Mouse (Mus musculus) ovary, adult 18-20 months (tissue): ENCODE data around the gene A930002H24Rik.

Experiments used
- DNase-seq: peaks from one replicate; pipeline ENCODE4 v3.0.0; 2022; ENCODE audit warnings: low spot score, mixed read lengths

The A930002H24Rik gene

DNA sequence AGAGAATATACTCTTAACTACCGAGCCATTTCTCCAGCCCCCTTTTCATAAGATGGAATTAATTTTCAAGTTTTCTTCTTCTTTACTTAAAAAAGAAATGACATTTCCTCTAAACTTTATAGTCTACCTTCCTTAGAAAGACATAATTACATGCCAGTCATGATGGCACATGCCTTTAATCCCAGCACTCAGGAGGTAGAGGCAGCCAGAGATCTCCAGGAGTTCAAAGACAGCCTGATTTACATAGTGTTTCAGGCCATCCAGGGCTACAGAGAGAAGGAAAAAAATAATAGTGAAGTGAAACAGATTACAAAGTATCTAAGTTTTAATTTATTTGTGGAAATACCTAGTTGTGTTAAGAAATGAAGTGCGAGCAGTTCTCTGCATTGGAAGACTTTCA is 27.4 kb downstream of the A930002H24Rik start:
- no peak for DNase-seq

DNA sequence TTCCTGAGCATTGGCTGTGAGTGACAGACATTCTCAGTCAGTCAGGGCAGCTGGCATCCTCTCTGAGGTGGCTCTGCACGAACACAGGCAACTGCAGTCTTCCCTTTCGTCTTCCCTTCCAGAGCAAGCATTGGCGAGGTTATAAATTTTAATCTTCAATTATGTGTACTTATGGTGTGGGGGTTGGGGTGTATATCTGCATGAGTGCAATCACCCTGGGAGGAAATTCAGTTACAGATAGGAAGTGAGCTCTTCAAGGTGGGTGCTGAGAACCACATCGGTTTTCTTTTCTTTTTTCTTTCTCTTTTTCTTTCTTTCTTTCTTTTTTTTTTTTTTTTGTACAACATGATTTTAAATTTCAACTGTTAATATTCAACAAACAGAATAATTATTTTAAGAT is 32.0 kb downstream of the A930002H24Rik start:
- no peak for DNase-seq

DNA sequence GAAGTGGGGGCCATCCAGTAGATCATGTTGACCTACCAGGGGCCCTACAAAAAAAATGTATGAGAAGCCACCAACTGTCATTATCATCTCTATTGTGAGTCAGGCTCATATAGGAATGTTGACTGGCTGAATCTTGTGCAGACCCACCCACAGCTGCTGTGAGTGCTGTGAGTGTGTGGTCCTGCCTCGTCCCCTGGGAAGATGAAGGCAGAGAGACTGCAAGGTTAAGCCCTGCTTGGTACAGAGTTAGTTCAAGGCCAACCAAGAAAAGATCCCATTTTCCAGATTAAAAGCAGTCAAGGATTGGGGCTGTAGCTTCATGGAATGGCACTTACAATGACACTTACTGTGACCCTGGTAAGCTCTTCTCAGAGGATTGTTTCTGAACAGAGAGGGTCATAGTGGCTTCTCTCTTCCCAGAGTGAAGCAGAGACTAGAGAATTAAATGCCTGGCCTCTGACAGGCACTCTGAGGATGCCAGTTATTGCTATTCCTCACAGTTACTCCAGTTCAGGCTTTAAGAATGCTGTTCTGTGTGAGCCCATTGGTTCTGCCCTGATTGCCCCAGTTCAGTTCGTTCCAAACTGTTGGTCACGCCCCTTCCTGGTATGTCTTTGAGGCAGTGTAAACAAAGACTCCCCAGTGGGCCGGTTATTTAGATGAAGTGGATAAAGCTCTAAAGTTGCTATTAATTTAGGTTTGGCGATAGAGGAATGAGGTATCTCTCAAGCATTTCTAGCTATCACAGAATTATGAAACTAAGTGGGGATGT is 34.8 kb downstream of the A930002H24Rik start:
- DNase-seq = no peak

GRCm38 (mm10) chr17:63826767-63827166 is 36.8 kb downstream of the A930002H24Rik start:
- no peak for DNase-seq

GRCm38 (mm10) chr17:63826196-63826595 is 37.4 kb downstream of the A930002H24Rik start:
- no peak for DNase-seq

GRCm38 (mm10) chr17:63824141-63824540 is 39.5 kb downstream of the A930002H24Rik start:
- DNase-seq = no peak

GRCm38 (mm10) chr17:63818444-63819027 is 45.1 kb downstream of the A930002H24Rik start:
- no peak for DNase-seq

GRCm38 (mm10) chr17:63813552-63813951 is 50.0 kb downstream of the A930002H24Rik start:
- no peak for DNase-seq
